Mouse (Mus musculus) heart, postnatal 0 days (tissue): ENCODE results near the gene Rras. TPM values are rescaled to one million over a fixed set of nuclear protein-coding genes. Genes with fewer than 3 reads are reported as not detected.

Experiments
- ATAC-seq: fragments of 200-750 bp; cut with Nextera tagmentation; 2 replicates; pipeline ENCODE4 v1.8.0; 2017; ENCODE audit warnings: low read depth, moderate number of reproducible peaks, moderate library complexity; ENCODE audit not compliant: insufficient read depth
- DNase-seq: peaks from one replicate; pipeline ENCODE4 v3.0.0-alpha.2; 2016; ENCODE audit warnings: low spot score
- H3K27ac ChIP-seq: fragments of 300-500 bp; sonication (generic); 2 replicates; pipeline ENCODE4 v1.5.1; 2014; ENCODE audit warnings: low read depth, mild to moderate bottlenecking
- H3K27me3 ChIP-seq: fragments of 300-500 bp; sonication (generic); 2 replicates; pipeline ENCODE4 v1.6.1; 2014; ENCODE audit warnings: low read length, mixed read lengths; ENCODE audit not compliant: control insufficient read depth, insufficient read depth
- H3K36me3 ChIP-seq: fragments of 300-500 bp; sonication (generic); replicated peaks from 2 replicates; pipeline ENCODE4 v1.6.1; 2014; ENCODE audit warnings: low read length, mixed read lengths; ENCODE audit not compliant: control insufficient read depth, insufficient read depth
- H3K4me1 ChIP-seq: fragments of 300-500 bp; sonication (generic); 2 replicates; pipeline ENCODE4 v1.6.1; 2014; ENCODE audit warnings: antibody characterized with exemption; ENCODE audit not compliant: control insufficient read depth, insufficient read depth
- H3K4me2 ChIP-seq: fragments of 300-500 bp; sonication (generic); 2 replicates; pipeline ENCODE4 v1.6.1; 2014; ENCODE audit warnings: low read depth, mild to moderate bottlenecking, low read length, moderate library complexity
- H3K4me3 ChIP-seq: fragments of 300-500 bp; sonication (generic); 2 replicates; pipeline ENCODE4 v1.5.1; 2014; ENCODE audit warnings: low read depth, low read length
- H3K9ac ChIP-seq: fragments of 300-500 bp; sonication (generic); replicated peaks from 2 replicates; pipeline ENCODE4 v1.6.1; 2014; ENCODE audit warnings: low read depth, low read length, mixed read lengths
- H3K9me3 ChIP-seq: fragments of 300-500 bp; sonication (generic); replicated peaks from 2 replicates; pipeline ENCODE4 v1.6.1; 2016; ENCODE audit warnings: low read length; ENCODE audit not compliant: control insufficient read depth
- CTCF ChIP-seq: IDR thresholded peaks from 2 replicates; pipeline ENCODE4 v1.5.1; 2016; ENCODE audit warnings: antibody characterized with exemption, control low read depth, low read depth
- EP300 ChIP-seq: IDR thresholded peaks from 2 replicates; pipeline ENCODE4 v1.6.1; 2016; ENCODE audit warnings: antibody characterized with exemption, low read depth
- WGBS: fragments of 180-500 bp; shearing (Covaris S2); extraction: QIAGEN DNeasy Blood & Tissue Kit; methylation state at CpG from one replicate; pipeline ENCODE4 v1.1.7; 2014; 5-methylcytosine and 5-hydroxymethylcytosine counted together
- microRNA-seq: library from miRNA; unstranded; fragments of <30 nt; microRNA quantifications from one replicate; pipeline ENCODE4, GENCODE M21; 2016
- polyA plus RNA-seq: library from polyadenylated mRNA; unstranded; fragments of >200 nt; fragmentation: Nextera tagmentation; extraction: Ambion mirVana; gene quantifications from 2 replicates; pipeline ENCODE4 v1.2.1, GENCODE M21; 2015
- total RNA-seq: library from RNA; depleted of rRNA; stranded (reverse); fragments of >200 nt; gene quantifications from 2 replicates; pipeline ENCODE4 v1.2.3, GENCODE M21; 2014; ENCODE audit warnings: low replicate concordance; rRNA removed

The Rras gene
- total and polyA plus RNA-seq, 2 experiments from 2014 or later: 38.4 to 85.7 TPM

- H3K4me3 ChIP-seq: no peak overlapping the region
- ATAC-seq (no peak; the same call in 1 of the 2 replicates), DNase-seq (no peak)
- no peak for TF ChIP-seq CTCF
- TF ChIP-seq EP300: no peak
- no peaks in the 10 kb centered on the region for H3K27me3 ChIP-seq
- H3K4me2 ChIP-seq: no peak overlapping the region
- H3K36me3 ChIP-seq: no peaks in the 10 kb centered on the region
- no peak overlapping the region for H3K9ac ChIP-seq
- H3K4me1 ChIP-seq: no peaks in the 10 kb centered on the region
- H3K9me3 ChIP-seq: no peaks in the 10 kb centered on the region
- H3K27ac ChIP-seq: no peak overlapping the region
- WGBS: 89% methylated on average over 4 of the region's 4 CpGs
Observed at GRCm38 (mm10) chr7:45067190-45067999, 49.6 kb downstream of the Rras start.

- ATAC-seq: peak; percentile 48; the same call in 1 of the 2 replicates
- H3K9ac ChIP-seq: no peak overlapping the region
Observed at GRCm38 (mm10) chr7:45068000-45068318, 50.2 kb downstream of the Rras start.

GRCm38 (mm10) chr7:45069671-45070070 is 51.9 kb downstream of the Rras start:
- Histone ChIP-seq H3K4me2 (no peak overlapping the region), H3K36me3 (peaks cover 7% of the 10 kb centered on the region), H3K9me3 (no peaks in the 10 kb centered on the region), H3K9ac (no peak overlapping the region), H3K27ac (no peak overlapping the region), H3K4me1 (no peaks in the 10 kb centered on the region; the same call in 1 of the 2 replicates), H3K4me3 (no peak overlapping the region), H3K27me3 (no peaks in the 10 kb centered on the region)
- no peak for TF ChIP-seq CTCF
- no peak for TF ChIP-seq EP300
- no peak for ATAC-seq
- no peak for DNase-seq
- 70% methylated on average over 2 of the region's 2 CpGs for WGBS

More at GRCm38 (mm10) chr7:45068000-45068318, 50.2 kb downstream of the Rras start:
- Histone ChIP-seq H3K9me3 (no peaks in the 10 kb centered on the region), H3K4me1 (no peaks in the 10 kb centered on the region), H3K4me2 (no peak overlapping the region), H3K4me3 (no peak overlapping the region), H3K27me3 (no peaks in the 10 kb centered on the region), H3K27ac (no peak overlapping the region), H3K36me3 (no peaks in the 10 kb centered on the region)
- TF ChIP-seq CTCF: peak; percentile 66
- TF ChIP-seq EP300: no peak
- 35% methylated on average over 5 of the region's 5 CpGs for WGBS
- DNase-seq: peak; percentile 50

Small RNAs within 50 kb of the gene (microRNA-seq; reads per million reads assigned to microRNA genes)
- gene Mir7054: 1.4 reads per million

Other genes starting within 250 kb of the Rras start
Only the 30 nearest of the 35 such genes appear.
- 81.8 and 137 TPM in 2 replicates for gene Akt1s1, start 169.0 kb upstream of the Rras start, total RNA-seq
- 91.3 and 91.8 TPM in 2 replicates for gene Akt1s1, start 169.0 kb upstream of the Rras start, polyA plus RNA-seq
- 43.5 and 101 TPM in 2 replicates for gene Tbc1d17, start 168.9 kb upstream of the Rras start, total RNA-seq
- gene Tbc1d17, start 168.9 kb upstream of the Rras start, polyA plus RNA-seq: 51.7 and 57.5 TPM in 2 replicates
- gene Pnkp, start 160.8 kb upstream of the Rras start, total RNA-seq: 43.6 and 45.9 TPM in 2 replicates
- gene Pnkp, start 160.8 kb upstream of the Rras start, polyA plus RNA-seq: 24.5 and 27.2 TPM in 2 replicates
- gene Ptov1, start 148.2 kb upstream of the Rras start, total RNA-seq: 335 and 364 TPM in 2 replicates
- 246 and 248 TPM in 2 replicates for gene Ptov1, start 148.2 kb upstream of the Rras start, polyA plus RNA-seq
- 112 and 136 TPM in 2 replicates for gene Med25, start 125.2 kb upstream of the Rras start, total RNA-seq
- gene Med25, start 125.2 kb upstream of the Rras start, polyA plus RNA-seq: 69.0 and 73.3 TPM in 2 replicates
- 25.0 and 50.8 TPM in 2 replicates for gene Fuz, start 121.9 kb upstream of the Rras start, total RNA-seq
- gene Fuz, start 121.9 kb upstream of the Rras start, polyA plus RNA-seq: 10.0 and 12.0 TPM in 2 replicates
- 63.1 and 99.0 TPM in 2 replicates for gene Ap2a1, start 88.5 kb upstream of the Rras start, total RNA-seq
- 36.2 and 37.1 TPM in 2 replicates for gene Ap2a1, start 88.5 kb upstream of the Rras start, polyA plus RNA-seq
- gene Tsks, start 74.8 kb upstream of the Rras start, total RNA-seq: not detected in 2 replicates
- gene Tsks, start 74.8 kb upstream of the Rras start, polyA plus RNA-seq: 0.16 and 0.27 TPM in 2 replicates
- 7.5 and 12.7 TPM in 2 replicates for gene Cpt1c, start 43.1 kb upstream of the Rras start, total RNA-seq
- 3.4 and 3.9 TPM in 2 replicates for gene Cpt1c, start 43.1 kb upstream of the Rras start, polyA plus RNA-seq
- gene Prmt1, start 31.4 kb upstream of the Rras start, total RNA-seq: 152 and 173 TPM in 2 replicates
- gene Prmt1, start 31.4 kb upstream of the Rras start, polyA plus RNA-seq: 271 and 300 TPM in 2 replicates
- gene Irf3, start 20.3 kb upstream of the Rras start, total RNA-seq: 31.7 and 61.1 TPM in 2 replicates
- gene Irf3, start 20.3 kb upstream of the Rras start, polyA plus RNA-seq: 44.8 and 51.7 TPM in 2 replicates
- 20.3 and 22.0 TPM in 2 replicates for gene Bcl2l12, start 19.2 kb upstream of the Rras start, total RNA-seq
- gene Bcl2l12, start 19.2 kb upstream of the Rras start, polyA plus RNA-seq: 25.5 and 27.5 TPM in 2 replicates
- 37.8 and 38.9 TPM in 2 replicates for gene Scaf1, start 1.6 kb upstream of the Rras start, total RNA-seq
- 15.9 and 17.9 TPM in 2 replicates for gene Scaf1, start 1.6 kb upstream of the Rras start, polyA plus RNA-seq
- 5.4 and 12.5 TPM in 2 replicates for gene Prr12, start 34.9 kb downstream of the Rras start, total RNA-seq
- 3.8 TPM in 2 replicates for gene Prr12, start 34.9 kb downstream of the Rras start, polyA plus RNA-seq
- 21.5 and 73.9 TPM in 2 replicates for gene Nosip, start 44.5 kb downstream of the Rras start, total RNA-seq
- gene Nosip, start 44.5 kb downstream of the Rras start, polyA plus RNA-seq: 38.2 and 43.7 TPM in 2 replicates
- gene Prrg2, start 44.7 kb downstream of the Rras start, total RNA-seq: 8.3 and 22.0 TPM in 2 replicates
- gene Prrg2, start 44.7 kb downstream of the Rras start, polyA plus RNA-seq: 12.4 and 13.3 TPM in 2 replicates
- gene Rcn3, start 74.3 kb downstream of the Rras start, total RNA-seq: 125 and 141 TPM in 2 replicates
- gene Rcn3, start 74.3 kb downstream of the Rras start, polyA plus RNA-seq: 100 and 108 TPM in 2 replicates
- gene Fcgrt, start 85.9 kb downstream of the Rras start, total RNA-seq: 48.9 and 51.6 TPM in 2 replicates
- 59.5 and 67.9 TPM in 2 replicates for gene Fcgrt, start 85.9 kb downstream of the Rras start, polyA plus RNA-seq
- 1,106 and 1,247 TPM in 2 replicates for gene Rps11, start 106.5 kb downstream of the Rras start, total RNA-seq
- gene Rps11, start 106.5 kb downstream of the Rras start, polyA plus RNA-seq: 730 and 757 TPM in 2 replicates
- 1,443 and 1,972 TPM in 2 replicates for gene Rpl13a, start 110.8 kb downstream of the Rras start, total RNA-seq
- 780 and 809 TPM in 2 replicates for gene Rpl13a, start 110.8 kb downstream of the Rras start, polyA plus RNA-seq
- 0.19 and 0.23 TPM in 2 replicates for gene Gm45713, start 118.3 kb downstream of the Rras start, total RNA-seq
- 0.29 and 0.78 TPM in 2 replicates for gene Gm45713, start 118.3 kb downstream of the Rras start, polyA plus RNA-seq
- 8.1 and 23.3 TPM in 2 replicates for gene Flt3l, start 118.5 kb downstream of the Rras start, total RNA-seq
- gene Flt3l, start 118.5 kb downstream of the Rras start, polyA plus RNA-seq: 1.8 and 2.0 TPM in 2 replicates
- 142 and 152 TPM in 2 replicates for gene Pih1d1, start 136.3 kb downstream of the Rras start, total RNA-seq
- gene Pih1d1, start 136.3 kb downstream of the Rras start, polyA plus RNA-seq: 56.3 and 60.0 TPM in 2 replicates
- 29.2 and 40.1 TPM in 2 replicates for gene Aldh16a1, start 136.6 kb downstream of the Rras start, total RNA-seq
- 18.2 and 22.8 TPM in 2 replicates for gene Aldh16a1, start 136.6 kb downstream of the Rras start, polyA plus RNA-seq
- 7.5 and 12.7 TPM in 2 replicates for gene Slc17a7, start 146.0 kb downstream of the Rras start, total RNA-seq
- 4.3 and 5.4 TPM in 2 replicates for gene Slc17a7, start 146.0 kb downstream of the Rras start, polyA plus RNA-seq
- gene Gfy, start 161.6 kb downstream of the Rras start, total RNA-seq: not detected in 2 replicates
- not detected in 2 replicates for gene Gfy, start 161.6 kb downstream of the Rras start, polyA plus RNA-seq
- not detected in 2 replicates for gene Pth2, start 163.0 kb downstream of the Rras start, total RNA-seq
- not detected in 2 replicates for gene Pth2, start 163.0 kb downstream of the Rras start, polyA plus RNA-seq
- gene Ccdc155, start 186.9 kb downstream of the Rras start, total RNA-seq: not detected in 2 replicates
- 0.14 and 0.25 TPM in 2 replicates for gene Ccdc155, start 186.9 kb downstream of the Rras start, polyA plus RNA-seq
- not detected in 2 replicates for gene Dkkl1, start 194.2 kb downstream of the Rras start, total RNA-seq
- gene Dkkl1, start 194.2 kb downstream of the Rras start, polyA plus RNA-seq: 0.27 TPM in 1 of 2 replicates, not detected in the other
- gene Tead2, start 197.8 kb downstream of the Rras start, total RNA-seq: 50.6 and 72.2 TPM in 2 replicates
- gene Tead2, start 197.8 kb downstream of the Rras start, polyA plus RNA-seq: 41.1 and 42.8 TPM in 2 replicates